Mouse (Mus musculus): ENCODE measurements around the gene Usp35.

Gene Usp35

DNA sequence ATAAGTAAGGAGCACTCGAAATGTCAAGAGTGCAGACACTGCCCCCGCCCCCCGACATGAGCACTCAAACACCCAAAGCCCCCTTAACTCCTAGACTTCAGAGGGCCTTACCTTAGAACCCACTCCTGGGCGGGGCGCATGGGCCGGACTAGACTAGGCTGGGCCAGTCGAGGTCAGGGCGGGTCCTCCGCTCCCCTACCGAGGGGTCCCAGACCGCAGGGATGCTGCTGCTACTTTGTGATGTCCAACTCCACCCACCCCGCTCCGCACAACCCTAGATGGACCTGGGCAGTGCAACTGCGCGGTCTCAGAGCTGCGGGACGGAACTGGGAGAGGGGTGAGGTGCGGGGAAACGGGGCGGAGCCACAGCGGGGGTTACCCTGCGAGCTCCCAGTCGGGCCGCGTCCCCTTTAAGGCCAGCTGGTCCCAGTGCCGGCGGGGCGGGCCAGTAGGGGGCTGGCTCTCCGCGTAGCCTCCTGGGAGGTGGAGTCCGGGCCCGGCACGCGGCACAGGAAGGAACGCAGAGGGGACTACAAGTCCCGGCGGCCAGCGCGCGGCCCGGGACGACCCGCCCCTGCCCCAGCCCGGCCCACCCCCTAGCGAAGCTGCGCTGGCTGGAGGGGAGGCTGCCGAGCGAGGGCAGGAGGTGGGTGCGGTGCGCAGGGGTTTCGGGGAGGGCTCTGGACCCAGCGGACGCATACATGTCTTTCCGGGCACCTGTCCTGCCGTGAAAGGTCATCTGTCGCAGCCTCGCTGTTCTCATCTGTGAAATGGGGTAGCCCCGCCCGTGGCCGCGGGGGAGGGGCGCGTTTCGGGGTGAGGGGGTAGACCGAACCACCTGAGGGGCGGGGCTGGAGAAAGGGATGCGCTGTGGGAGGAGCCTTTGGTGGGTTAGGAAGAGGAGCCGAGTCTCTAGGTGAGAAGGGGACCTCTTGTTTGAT is at the start of gene Usp35, which contains the start of gene Kctd21:
Gene Usp35, minus strand, starts transcription at position 295 of the 941 bp plus-strand sequence.
Gene Kctd21, plus strand, starts transcription at position 602 of the 941 bp plus-strand sequence.
- DNase-seq (ENCODE audit: low read depth, low spot score) = peak; percentile 85

DNA sequence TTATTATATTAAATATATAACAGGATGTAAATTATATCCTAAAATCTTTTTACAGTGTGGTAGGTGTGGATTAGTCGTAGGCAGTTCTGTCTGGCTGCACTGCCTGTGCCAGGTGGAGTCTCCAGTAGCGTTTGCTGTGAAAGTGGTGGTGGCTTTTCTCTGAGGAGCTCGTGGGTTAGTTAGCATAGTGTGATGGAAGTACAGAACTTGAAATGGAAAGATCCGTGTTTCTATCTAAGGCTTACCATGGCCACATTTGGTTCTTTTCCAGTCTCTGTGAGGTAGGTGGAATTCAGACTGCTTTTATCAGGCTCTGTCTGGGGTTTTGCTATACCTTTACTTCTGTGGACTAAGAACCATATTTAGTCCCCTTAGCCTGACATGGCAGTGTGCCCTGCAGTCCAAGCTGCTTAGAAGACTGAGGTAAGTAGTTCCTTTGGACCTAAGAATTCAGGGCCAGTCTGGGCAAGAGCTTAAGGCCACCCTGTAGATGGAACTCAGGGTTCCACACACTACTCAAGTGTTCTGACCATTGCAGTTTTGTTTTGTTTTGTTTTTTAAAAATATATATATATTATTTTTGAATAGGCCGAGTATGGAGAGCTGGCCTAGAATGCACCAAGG is 48.8 kb upstream of the Usp35 start:
- DNase-seq (ENCODE audit: low read depth, low spot score) = no peak

- no peak for DNase-seq (ENCODE audit: low read depth, low spot score)
These were observed 47.5 kb upstream of the Usp35 start for GRCm38 (mm10) chr7:97379304-97379703.

DNA sequence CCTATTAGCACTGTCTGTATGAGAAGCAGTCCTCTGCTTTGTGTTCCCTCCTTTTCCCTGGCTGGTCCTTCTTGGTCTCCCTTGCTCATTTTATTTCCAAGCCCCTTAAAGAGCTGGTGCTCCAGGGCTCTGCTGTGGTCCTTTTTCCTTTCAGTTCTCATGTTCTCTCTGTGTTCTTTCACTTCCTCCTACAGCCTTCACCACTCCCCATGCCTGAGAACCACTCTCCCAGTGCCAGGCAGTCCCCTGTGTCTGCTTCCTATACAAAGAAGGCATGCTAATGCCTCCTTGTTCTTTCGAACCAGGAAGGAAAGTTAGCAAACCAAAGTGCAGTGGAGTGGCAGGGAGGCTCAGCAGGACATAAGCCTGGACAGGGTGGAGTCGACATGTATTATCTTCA is 44.1 kb upstream of the Usp35 start:
- DNase-seq (ENCODE audit: low read depth, low spot score) = no peak

GRCm38 (mm10) chr7:97375101-97375500 is 43.3 kb upstream of the Usp35 start:
- no peak for DNase-seq (ENCODE audit: low read depth, low spot score)

GRCm38 (mm10) chr7:97365887-97366286 is 34.1 kb upstream of the Usp35 start:
- no peak for DNase-seq (ENCODE audit: low read depth, low spot score)

GRCm38 (mm10) chr7:97361467-97361866 is 29.6 kb upstream of the Usp35 start:
- DNase-seq (ENCODE audit: low read depth, low spot score) = peak; percentile 38

GRCm38 (mm10) chr7:97360955-97361354 is 29.1 kb upstream of the Usp35 start:
- no peak for DNase-seq (ENCODE audit: low read depth, low spot score)

- DNase-seq (ENCODE audit: low read depth, low spot score) = no peak
These were observed 28.3 kb upstream of the Usp35 start for GRCm38 (mm10) chr7:97360166-97360565.

GRCm38 (mm10) chr7:97358347-97358746 is 26.5 kb upstream of the Usp35 start:
- no peak for DNase-seq (ENCODE audit: low read depth, low spot score)

GRCm38 (mm10) chr7:97357840-97358239 is 26.0 kb upstream of the Usp35 start:
- no peak for DNase-seq (ENCODE audit: low read depth, low spot score)

GRCm38 (mm10) chr7:97356875-97357276 is 25.1 kb upstream of the Usp35 start:
- peak; percentile 10 for DNase-seq (ENCODE audit: low read depth, low spot score)

- no peak for DNase-seq (ENCODE audit: low read depth, low spot score)
These were observed 24.4 kb upstream of the Usp35 start for GRCm38 (mm10) chr7:97356253-97356652.

DNA sequence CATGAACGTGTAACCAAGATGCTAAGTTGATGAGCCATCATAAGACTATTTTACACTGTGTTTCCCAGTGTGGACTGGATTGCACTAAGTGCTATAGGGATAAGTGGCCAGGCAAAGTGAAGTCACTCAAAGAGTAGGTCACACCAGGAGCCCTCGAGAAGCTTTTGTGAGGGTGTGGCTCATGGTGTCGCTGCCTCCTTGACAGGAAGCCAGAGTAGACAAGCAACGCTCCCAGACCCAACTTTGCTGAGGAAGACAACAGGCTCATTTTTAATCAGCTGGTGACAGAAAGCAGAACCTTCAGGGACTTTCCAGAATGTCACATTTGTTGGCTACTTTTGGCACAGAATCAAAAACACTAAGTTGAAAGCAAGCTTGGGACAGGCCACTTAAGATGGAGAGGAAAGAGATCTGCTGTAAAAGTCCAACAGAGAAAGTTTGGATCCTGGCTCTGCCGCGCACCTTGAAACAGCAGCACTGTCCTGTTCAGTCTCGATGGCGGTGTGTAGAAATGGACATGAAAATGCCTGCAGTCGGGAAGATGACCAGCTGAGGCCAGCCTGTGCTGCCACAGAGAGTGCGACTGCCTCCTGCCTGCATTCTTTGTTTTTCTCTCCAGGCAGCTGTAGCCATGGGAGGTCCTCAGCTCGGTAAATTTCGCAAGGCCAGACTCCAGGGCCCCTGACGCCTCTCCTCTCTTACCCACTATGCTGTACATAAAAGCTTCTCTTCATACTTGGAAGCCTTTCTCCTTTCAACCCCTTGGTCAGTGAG is 23.4 kb upstream of the Usp35 start:
- DNase-seq (ENCODE audit: low read depth, low spot score) = peak; percentile 4

DNA sequence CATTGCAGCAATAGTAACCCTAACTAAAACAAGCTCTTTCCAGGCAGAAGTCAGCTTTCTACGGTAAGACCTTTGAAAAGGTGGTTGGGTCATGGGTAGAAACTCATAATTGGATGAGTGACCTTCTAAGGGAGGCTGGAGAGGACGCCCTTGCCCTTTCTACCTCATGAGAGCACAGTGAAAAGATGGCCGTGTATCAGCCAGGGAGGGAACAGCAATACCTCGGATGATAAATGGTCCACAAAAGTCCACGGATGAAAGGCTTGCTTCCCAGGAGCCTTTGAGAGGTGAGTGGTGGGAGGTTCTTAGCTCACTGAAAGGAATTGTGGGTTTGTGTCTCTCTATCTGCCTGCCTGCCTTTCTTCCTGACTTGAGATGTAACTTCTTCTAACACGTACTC is 21.5 kb upstream of the Usp35 start:
- DNase-seq (ENCODE audit: low read depth, low spot score) = no peak

GRCm38 (mm10) chr7:97351792-97352513 is 20.1 kb upstream of the Usp35 start:
- DNase-seq (ENCODE audit: low read depth, low spot score) = no peak

- DNase-seq (ENCODE audit: low read depth, low spot score) = no peak
These were observed 19.1 kb upstream of the Usp35 start for GRCm38 (mm10) chr7:97350891-97351290.

- no peak for DNase-seq (ENCODE audit: low read depth, low spot score)
These were observed 17.6 kb upstream of the Usp35 start for GRCm38 (mm10) chr7:97349438-97349837.

GRCm38 (mm10) chr7:97348836-97349235 is 17.0 kb upstream of the Usp35 start:
- DNase-seq (ENCODE audit: low read depth, low spot score) = no peak

GRCm38 (mm10) chr7:97348318-97348717 is 16.5 kb upstream of the Usp35 start:
- DNase-seq (ENCODE audit: low read depth, low spot score) = no peak

DNA sequence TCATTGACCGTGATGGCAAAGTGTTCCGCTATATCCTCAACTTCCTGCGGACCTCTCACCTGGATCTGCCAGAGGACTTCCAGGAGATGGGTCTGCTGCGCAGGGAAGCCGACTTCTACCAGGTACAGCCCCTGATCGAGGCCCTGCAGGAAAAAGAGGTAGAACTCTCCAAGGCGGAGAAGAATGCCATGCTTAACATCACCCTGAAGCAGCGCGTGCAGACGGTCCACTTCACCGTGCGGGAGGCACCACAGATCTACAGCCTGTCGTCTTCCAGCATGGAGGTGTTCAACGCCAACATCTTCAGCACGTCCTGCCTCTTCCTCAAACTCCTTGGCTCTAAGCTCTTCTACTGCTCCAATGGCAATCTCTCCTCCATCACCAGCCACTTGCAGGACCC is 15.6 kb upstream of the Usp35 start:
- DNase-seq (ENCODE audit: low read depth, low spot score) = no peak

All from 3T3-L1 (cell line).